Mouse (Mus musculus): ENCODE data around the gene Cpe. TPM values are rescaled to one million over a fixed set of nuclear protein-coding genes. Genes with fewer than 3 reads are reported as not detected.
"Not testable (repeated sequence)": the region's sequence is repeated elsewhere in the genome, so short reads cannot be mapped to it uniquely, and the experiment has no call there.

Cpe gene
- polyA plus RNA-seq, 1 experiment from 2014 or later, result 173 TPM

- no peak overlapping the region for H3K4me3 ChIP-seq (ENCODE audit: low read depth, low read length)
- H3K27ac ChIP-seq (ENCODE audit: low read depth, low read length), result no peak overlapping the region
- no peak overlapping the region for H3K9ac ChIP-seq (ENCODE audit: low read depth, low read length)
- 0 out of 2 replicates have a peak, but pooled peaks cover 4% of the 10 kb centered on the region for H3K4me1 ChIP-seq (replicated peaks; ENCODE audit: control insufficient read depth, insufficient read depth, low read length)
- TF ChIP-seq CTCF (IDR thresholded peaks at IDR 0.05; ENCODE audit: low read depth), result no peak
- H3K27me3 ChIP-seq (replicated peaks; ENCODE audit: control insufficient read depth, insufficient read depth, low read length), result peaks cover 9% of the 10 kb centered on the region
- no peaks in the 10 kb centered on the region for H3K36me3 ChIP-seq (ENCODE audit: control insufficient read depth, insufficient read depth)
- no peaks in the 10 kb centered on the region for H3K9me3 ChIP-seq (ENCODE audit: control insufficient read depth)
- no peak overlapping the region for H3K4me2 ChIP-seq (replicated peaks; ENCODE audit: low read depth)
- no peak for ATAC-seq
- 76% methylated on average over 4 of the region's 4 CpGs for WGBS
Measured at GRCm38 (mm10) chr8:64688741-64689140, 4.1 kb downstream of the Cpe start.

GRCm38 (mm10) chr8:64688161-64688560 lies 4.7 kb downstream of the Cpe start:
- H3K27ac ChIP-seq (ENCODE audit: low read depth, low read length), result no peak overlapping the region
- H3K9me3 ChIP-seq (ENCODE audit: control insufficient read depth), result no peaks in the 10 kb centered on the region
- ATAC-seq, result no peak
- no peaks in the 10 kb centered on the region for H3K36me3 ChIP-seq (ENCODE audit: control insufficient read depth, insufficient read depth)
- no peak overlapping the region for H3K9ac ChIP-seq (ENCODE audit: low read depth, low read length)
- no peak overlapping the region for H3K4me3 ChIP-seq (ENCODE audit: low read depth, low read length)
- WGBS, result 62% methylated on average over 3 of the region's 3 CpGs
- TF ChIP-seq CTCF (IDR thresholded peaks at IDR 0.05; ENCODE audit: low read depth), result no peak
- H3K27me3 ChIP-seq (replicated peaks; ENCODE audit: control insufficient read depth, insufficient read depth, low read length), result peaks cover 5% of the 10 kb centered on the region
- H3K4me2 ChIP-seq (replicated peaks; ENCODE audit: low read depth), result no peak overlapping the region
- 0 out of 2 replicates have a peak, but pooled peaks cover 4% of the 10 kb centered on the region for H3K4me1 ChIP-seq (replicated peaks; ENCODE audit: control insufficient read depth, insufficient read depth, low read length)

- no peak overlapping the region for H3K27ac ChIP-seq (ENCODE audit: low read depth, low read length)
- no peaks in the 10 kb centered on the region for H3K36me3 ChIP-seq (ENCODE audit: control insufficient read depth, insufficient read depth)
- no peak for ATAC-seq
- no peak for TF ChIP-seq CTCF (IDR thresholded peaks at IDR 0.05; ENCODE audit: low read depth)
- WGBS, result 77% methylated on average over 3 of the region's 3 CpGs
- no peak overlapping the region for H3K4me3 ChIP-seq (ENCODE audit: low read depth, low read length)
- no peaks in the 10 kb centered on the region for H3K27me3 ChIP-seq (replicated peaks; ENCODE audit: control insufficient read depth, insufficient read depth, low read length)
- no peak overlapping the region for H3K9ac ChIP-seq (ENCODE audit: low read depth, low read length)
- no peaks in the 10 kb centered on the region for H3K9me3 ChIP-seq (ENCODE audit: control insufficient read depth)
- no peaks in the 10 kb centered on the region for H3K4me1 ChIP-seq (replicated peaks; ENCODE audit: control insufficient read depth, insufficient read depth, low read length)
- H3K4me2 ChIP-seq (replicated peaks; ENCODE audit: low read depth), result no peak overlapping the region
Measured at GRCm38 (mm10) chr8:64682501-64682900, 10.4 kb downstream of the Cpe start.

DNA sequence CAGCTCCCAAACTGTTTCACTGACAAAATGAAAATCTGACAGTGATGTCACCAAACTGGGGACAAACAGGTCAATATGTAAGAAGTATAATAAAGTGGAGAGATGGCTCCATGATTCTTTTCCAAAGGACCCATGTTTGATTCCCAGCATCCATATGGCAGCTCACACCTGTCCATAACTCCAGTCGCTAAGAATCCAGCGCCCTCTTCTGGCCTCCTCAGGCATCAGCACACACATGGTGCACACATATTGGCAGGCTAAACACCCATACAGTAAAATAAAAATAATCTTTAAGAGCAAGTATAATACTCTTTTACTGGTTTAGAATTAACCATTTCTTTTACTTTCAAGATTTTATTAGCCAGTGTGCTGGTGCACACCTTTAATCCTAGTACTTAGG lies 16.5 kb downstream of the Cpe start:
- no peak overlapping the region for H3K4me2 ChIP-seq (replicated peaks; ENCODE audit: low read depth)
- H3K27ac ChIP-seq (ENCODE audit: low read depth, low read length), result no peak overlapping the region
- WGBS, result 66% methylated on average over 2 of the region's 2 CpGs
- TF ChIP-seq CTCF (IDR thresholded peaks at IDR 0.05; ENCODE audit: low read depth), result no peak
- no peak for ATAC-seq
- H3K27me3 ChIP-seq (replicated peaks; ENCODE audit: control insufficient read depth, insufficient read depth, low read length), result no peaks in the 10 kb centered on the region
- H3K9me3 ChIP-seq (ENCODE audit: control insufficient read depth), result no peaks in the 10 kb centered on the region
- no peaks in the 10 kb centered on the region for H3K36me3 ChIP-seq (ENCODE audit: control insufficient read depth, insufficient read depth)
- H3K4me3 ChIP-seq (ENCODE audit: low read depth, low read length), result no peak overlapping the region
- no peaks in the 10 kb centered on the region for H3K4me1 ChIP-seq (replicated peaks; ENCODE audit: control insufficient read depth, insufficient read depth, low read length)
- H3K9ac ChIP-seq (ENCODE audit: low read depth, low read length), result no peak overlapping the region

GRCm38 (mm10) chr8:64674951-64675585 lies 17.8 kb downstream of the Cpe start:
- no peak for TF ChIP-seq CTCF (IDR thresholded peaks at IDR 0.05; ENCODE audit: low read depth)
- Histone ChIP-seq H3K4me2 (replicated peaks; ENCODE audit: low read depth) (no peak overlapping the region), H3K4me1 (replicated peaks; ENCODE audit: control insufficient read depth, insufficient read depth, low read length) (no peaks in the 10 kb centered on the region), H3K36me3 (ENCODE audit: control insufficient read depth, insufficient read depth) (no peaks in the 10 kb centered on the region), H3K9me3 (ENCODE audit: control insufficient read depth) (no peaks in the 10 kb centered on the region), H3K27me3 (replicated peaks; ENCODE audit: control insufficient read depth, insufficient read depth, low read length) (no peaks in the 10 kb centered on the region), H3K27ac (ENCODE audit: low read depth, low read length) (no peak overlapping the region), H3K4me3 (ENCODE audit: low read depth, low read length) (no peak overlapping the region), H3K9ac (ENCODE audit: low read depth, low read length) (no peak overlapping the region)
- ATAC-seq, result no peak
- 57% methylated on average over 8 of the region's 8 CpGs for WGBS

DNA sequence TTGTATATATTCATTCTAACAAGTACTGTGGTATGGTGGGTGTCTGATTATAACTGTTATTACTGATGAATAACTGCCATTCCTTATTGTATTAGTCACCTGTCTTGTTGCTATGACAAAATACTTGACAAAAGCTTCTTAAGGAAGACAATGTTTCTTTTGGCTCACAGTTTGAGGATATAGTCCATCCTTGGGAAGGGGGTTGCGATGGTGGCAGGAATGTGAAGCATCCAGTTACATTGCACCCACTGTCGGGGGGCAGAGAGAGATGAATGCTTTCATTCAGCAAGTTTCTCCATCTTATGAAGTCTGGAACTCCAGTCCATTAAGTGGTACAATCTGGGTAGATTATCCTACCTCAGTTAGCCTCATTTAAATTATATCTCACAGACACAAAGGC lies 19.9 kb downstream of the Cpe start:
- Histone ChIP-seq H3K27ac (ENCODE audit: low read depth, low read length) (no peak overlapping the region), H3K4me3 (ENCODE audit: low read depth, low read length) (no peak overlapping the region), H3K9ac (ENCODE audit: low read depth, low read length) (no peak overlapping the region), H3K36me3 (ENCODE audit: control insufficient read depth, insufficient read depth) (no peaks in the 10 kb centered on the region), H3K4me1 (replicated peaks; ENCODE audit: control insufficient read depth, insufficient read depth, low read length) (no peaks in the 10 kb centered on the region), H3K4me2 (replicated peaks; ENCODE audit: low read depth) (no peak overlapping the region), H3K9me3 (ENCODE audit: control insufficient read depth) (no peaks in the 10 kb centered on the region), H3K27me3 (replicated peaks; ENCODE audit: control insufficient read depth, insufficient read depth, low read length) (no peaks in the 10 kb centered on the region)
- 83% methylated on average over 2 of the region's 2 CpGs for WGBS
- TF ChIP-seq CTCF (IDR thresholded peaks at IDR 0.05; ENCODE audit: low read depth), result no peak
- ATAC-seq, result no peak

DNA sequence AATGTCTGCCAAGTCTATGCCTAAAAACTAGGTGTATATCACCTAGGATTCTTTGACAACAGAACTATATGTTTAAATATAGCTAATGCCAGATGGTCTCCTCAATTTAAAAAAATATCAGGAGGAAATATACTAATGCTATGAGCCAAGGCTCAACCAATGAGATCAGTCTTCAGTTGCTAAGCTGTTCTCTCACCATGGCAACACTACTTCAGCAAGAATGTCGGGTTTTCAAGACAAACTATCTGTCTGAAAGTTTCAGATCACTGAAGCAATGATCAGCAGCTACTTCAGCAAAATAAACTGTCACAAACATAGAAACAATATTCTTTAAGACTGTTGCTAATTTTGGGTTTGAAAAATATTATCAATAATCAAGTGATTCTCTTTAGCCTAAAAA lies 20.9 kb downstream of the Cpe start:
- H3K9me3 ChIP-seq (ENCODE audit: control insufficient read depth), result no peaks in the 10 kb centered on the region
- H3K36me3 ChIP-seq (ENCODE audit: control insufficient read depth, insufficient read depth), result no peaks in the 10 kb centered on the region
- 26% methylated on average over 1 of the region's 1 CpGs for whole genome bisulfite sequencing

DNA sequence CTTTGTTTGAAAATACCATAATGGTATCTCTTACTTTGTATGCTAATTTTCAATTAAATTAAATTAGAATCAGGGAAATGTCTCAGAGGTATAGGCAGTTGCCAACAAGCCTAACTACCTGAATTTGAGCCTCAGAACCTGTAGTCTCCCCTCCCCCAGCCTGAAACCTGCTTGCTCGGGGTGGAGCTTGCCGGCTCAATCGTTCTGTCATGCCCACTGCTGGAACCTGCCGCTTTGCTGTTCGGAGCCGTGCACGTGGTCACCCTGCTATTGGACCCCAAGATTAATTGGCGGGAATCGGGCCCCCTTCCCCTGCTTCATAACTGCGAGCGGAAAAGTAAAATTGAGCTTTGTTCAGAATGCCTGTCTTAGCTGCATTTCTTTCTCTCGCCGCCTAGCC lies 26.5 kb downstream of the Cpe start:
- not testable (repeated sequence) for H3K36me3 ChIP-seq (ENCODE audit: control insufficient read depth, insufficient read depth); ATAC-seq; H3K27me3 ChIP-seq (replicated peaks; ENCODE audit: control insufficient read depth, insufficient read depth, low read length); H3K9ac ChIP-seq (ENCODE audit: low read depth, low read length); H3K4me1 ChIP-seq (replicated peaks; ENCODE audit: control insufficient read depth, insufficient read depth, low read length); H3K4me3 ChIP-seq (ENCODE audit: low read depth, low read length); H3K27ac ChIP-seq (ENCODE audit: low read depth, low read length); H3K4me2 ChIP-seq (replicated peaks; ENCODE audit: low read depth); H3K9me3 ChIP-seq (ENCODE audit: control insufficient read depth)
- WGBS, result 68% methylated on average over 13 of the region's 13 CpGs

More for the DNA sequence above, 20.9 kb downstream of the Cpe start:
- TF ChIP-seq CTCF (IDR thresholded peaks at IDR 0.05; ENCODE audit: low read depth), result no peak
- no peak overlapping the region for H3K4me3 ChIP-seq (ENCODE audit: low read depth, low read length)
- H3K4me1 ChIP-seq (replicated peaks; ENCODE audit: control insufficient read depth, insufficient read depth, low read length), result no peaks in the 10 kb centered on the region
- H3K9ac ChIP-seq (ENCODE audit: low read depth, low read length), result no peak overlapping the region
- H3K27me3 ChIP-seq (replicated peaks; ENCODE audit: control insufficient read depth, insufficient read depth, low read length), result no peaks in the 10 kb centered on the region
- H3K27ac ChIP-seq (ENCODE audit: low read depth, low read length), result no peak overlapping the region
- ATAC-seq, result no peak
- H3K4me2 ChIP-seq (replicated peaks; ENCODE audit: low read depth), result no peak overlapping the region
